Mouse (Mus musculus) thymus, adult 2 months (tissue): Measurements from ENCODE around the gene Mcl1.

Source experiments
- CTCF ChIP-seq: fragments of 200-500 bp; IDR thresholded peaks from 2 replicates; pipeline ENCODE4 v1.5.1; 2012; ENCODE audit warnings: mild to moderate bottlenecking, control low read depth, low read length, moderate library complexity, borderline replicate concordance; ENCODE audit not compliant: control insufficient read depth, poor library complexity, insufficient read depth; ENCODE audit errors: extremely low read depth
- POLR2A ChIP-seq: fragments of 200-500 bp; IDR thresholded peaks from 2 replicates; pipeline ENCODE4 v1.6.1; 2012; ENCODE audit warnings: mild to moderate bottlenecking, low read length, control low read depth, moderate library complexity; ENCODE audit not compliant: control insufficient read depth, poor library complexity, insufficient read depth; ENCODE audit errors: extremely low read depth

- TF ChIP-seq POLR2A (peak; percentile 79), CTCF (no peak)
Observed at GRCm38 (mm10) chr3:95658868-95659712, 502 bp downstream of the Mcl1 start.
